Mouse (Mus musculus): ENCODE data around the gene 1110032A03Rik.

DNA sequence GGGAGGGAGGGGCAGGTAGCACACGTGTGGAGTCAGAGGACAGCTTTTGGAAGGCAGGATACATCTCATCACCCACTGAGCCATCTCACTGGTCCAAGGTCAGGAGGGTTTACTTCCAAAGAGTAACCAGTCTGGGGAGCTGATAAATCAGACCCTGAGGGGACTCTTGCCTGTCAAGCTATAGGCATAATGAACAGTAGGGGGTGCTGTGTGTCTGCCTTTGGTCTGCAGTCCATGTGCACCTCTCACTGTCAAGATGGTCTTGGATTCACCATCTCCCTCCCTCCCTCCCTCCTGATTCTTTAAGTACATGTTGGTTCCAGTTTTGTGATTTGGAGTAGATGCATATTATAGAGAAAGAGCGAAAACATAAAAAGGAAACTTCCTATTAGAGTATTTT is 25.7 kb upstream of the 1110032A03Rik start:
- TF ChIP-seq MAFK (IDR thresholded peaks at IDR 0.05; ENCODE audit: insufficient read depth, low read depth, low read length): no peak
- no peak for TF ChIP-seq CHD2 (IDR thresholded peaks at IDR 0.05; ENCODE audit: low read depth, low read length)
- TF ChIP-seq ZNF384 (IDR thresholded peaks at IDR 0.05; ENCODE audit: low read depth, low read length): no peak
- no peak for TF ChIP-seq ZC3H11A (IDR thresholded peaks at IDR 0.05; ENCODE audit: borderline replicate concordance, low read depth, low read length)

Measured in ES-E14 (cell line).